Mouse (Mus musculus) 416B (cell line): ENCODE data around the gene Olfr686.

ENCODE experiments used
- DNase-seq: peaks from one replicate; pipeline ENCODE4 v3.0.0; 2011; ENCODE audit warnings: low read depth

The Olfr686 gene

DNA sequence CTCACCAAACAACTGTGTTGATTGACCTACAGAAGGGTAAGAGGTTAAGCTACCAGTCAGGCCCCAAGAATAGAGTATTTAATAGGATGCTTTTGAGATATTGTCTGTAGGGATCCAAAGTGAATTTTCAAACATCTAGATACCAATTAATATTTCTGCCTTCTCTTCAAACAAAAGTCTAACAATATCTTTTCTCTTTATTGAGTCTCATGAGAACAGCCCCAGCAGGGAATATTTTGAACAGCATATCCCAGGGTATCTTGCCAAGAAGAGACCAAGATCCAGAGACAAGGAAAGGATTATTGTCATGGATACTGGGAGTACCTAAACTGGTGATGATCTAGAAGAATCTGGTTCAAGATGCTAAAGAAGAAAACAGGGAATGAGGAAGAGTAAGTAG, at the start of gene Olfr686:
Olfr686 (minus strand) TSS at position 101 of the 400 bp plus-strand sequence.
- DNase-seq = no peak

GRCm38 (mm10) chr7:105256656-105257055, 49.4 kb upstream of the Olfr686 start:
- peak; percentile 56 for DNase-seq

GRCm38 (mm10) chr7:105248197-105248596, 40.9 kb upstream of the Olfr686 start:
- DNase-seq = no peak

DNA sequence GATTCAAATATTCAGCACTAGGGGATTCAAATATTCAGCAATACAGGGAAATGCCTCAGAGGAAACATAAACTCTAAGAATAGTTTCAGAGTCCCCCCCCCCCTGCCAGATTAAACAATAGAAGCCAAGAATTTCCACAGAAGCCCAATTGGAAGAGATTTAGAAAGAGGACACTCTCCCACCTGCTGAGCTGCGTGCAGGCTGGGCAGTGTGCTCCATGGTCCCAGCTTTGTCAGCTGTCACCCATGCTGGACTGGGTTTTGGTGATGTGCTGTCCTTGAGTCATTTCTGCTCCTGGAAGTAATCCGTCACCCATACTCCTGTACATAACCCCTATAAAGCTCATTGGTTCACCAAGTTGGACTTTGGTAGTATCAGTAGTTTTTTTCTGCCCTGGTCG, 40.4 kb upstream of the Olfr686 start:
- DNase-seq = no peak

DNA sequence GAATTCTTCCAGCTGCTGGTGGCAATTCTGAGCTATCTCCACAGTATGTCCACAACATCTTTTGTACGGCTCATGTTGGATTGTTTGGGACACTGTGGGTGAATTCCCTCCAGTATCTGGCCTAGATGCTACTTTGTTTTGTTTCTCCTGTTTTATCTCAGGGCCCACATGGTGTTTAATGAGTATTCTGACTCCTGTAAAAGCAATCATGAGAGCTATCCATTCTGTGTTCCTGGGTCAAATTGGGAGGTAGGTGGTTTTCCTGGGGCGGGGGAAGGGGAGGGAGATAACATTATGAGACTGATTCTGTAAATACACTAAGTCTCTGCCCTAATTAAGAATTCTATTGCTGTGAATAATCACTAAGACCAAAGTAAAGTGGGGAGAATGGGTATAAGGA, 22.1 kb upstream of the Olfr686 start:
- no peak for DNase-seq

- no peak for DNase-seq
Observed at GRCm38 (mm10) chr7:105228138-105228537, 20.9 kb upstream of the Olfr686 start.

DNA sequence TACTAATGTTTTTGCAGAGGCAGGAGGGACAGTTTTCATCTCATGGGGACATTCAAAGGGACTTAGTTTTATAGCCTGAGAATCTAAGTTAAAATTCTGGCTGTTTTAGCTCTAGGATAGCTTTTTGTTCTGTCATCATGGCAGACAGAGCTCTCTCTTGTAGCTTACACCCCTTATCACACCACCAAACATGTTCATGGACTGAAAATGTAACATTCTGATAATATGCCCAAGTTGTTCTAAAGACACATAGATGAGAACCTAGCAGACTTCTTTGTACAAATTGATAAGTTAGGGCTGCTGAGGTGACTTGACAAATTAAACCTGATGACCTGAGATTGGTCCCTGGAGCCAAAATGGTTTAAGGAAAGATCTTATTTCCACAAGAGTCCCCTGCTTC, 19.4 kb upstream of the Olfr686 start:
- DNase-seq = no peak

- no peak for DNase-seq
Observed at GRCm38 (mm10) chr7:105226072-105226471, 18.8 kb upstream of the Olfr686 start.

DNA sequence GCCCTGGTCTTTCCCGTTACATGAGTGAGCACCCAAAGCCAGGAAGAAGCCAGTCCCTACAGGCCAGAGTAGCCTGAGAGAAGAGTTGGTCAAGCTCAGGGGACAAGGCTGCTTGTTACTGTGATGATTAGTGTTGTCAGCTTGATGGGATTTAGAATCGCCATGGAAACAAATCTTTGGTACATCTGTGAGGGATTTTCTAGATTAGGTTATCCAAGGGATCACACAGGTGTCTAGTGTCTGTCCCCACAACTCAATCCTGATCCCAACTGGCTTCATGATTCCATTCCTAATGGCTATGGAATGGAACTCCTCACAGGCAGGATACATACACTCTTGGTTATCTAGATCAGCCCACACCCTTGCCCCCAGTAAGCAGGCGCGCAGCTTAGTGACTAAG, 11.0 kb upstream of the Olfr686 start:
- no peak for DNase-seq

- no peak for DNase-seq
Observed at GRCm38 (mm10) chr7:105214761-105215160, 7.5 kb upstream of the Olfr686 start.

- DNase-seq = no peak
Observed at GRCm38 (mm10) chr7:105185912-105186311, 21.4 kb downstream of the Olfr686 start, which contains the start of gene Olfr685. Olfr685 (minus strand) TSS chr7:105186012.

- DNase-seq = peak; percentile 19
Observed at GRCm38 (mm10) chr7:105170773-105171172, 36.5 kb downstream of the Olfr686 start.

DNA sequence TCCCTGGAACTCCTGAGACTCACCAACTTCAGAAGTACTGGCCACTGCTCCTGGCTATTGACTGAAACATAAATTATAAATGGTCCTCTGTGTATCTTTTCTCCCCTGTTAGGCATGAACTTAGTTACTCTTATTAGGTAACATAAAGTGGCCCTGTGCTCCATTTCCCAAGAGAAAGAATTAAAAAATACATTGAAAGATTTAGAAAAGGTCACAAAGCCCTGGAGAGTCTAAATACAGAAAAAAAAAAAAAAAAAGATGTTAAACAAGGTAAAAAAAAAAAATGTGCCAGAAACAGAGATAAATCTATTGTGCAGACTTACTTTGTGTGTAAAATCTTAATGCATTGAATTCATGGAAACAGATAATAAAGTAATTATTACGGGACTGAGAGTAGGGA, 43.7 kb downstream of the Olfr686 start, which contains the start of gene Olfr684:
Olfr684 (minus strand) TSS at position 101 of the 400 bp plus-strand sequence.
- no peak for DNase-seq
